Mouse (Mus musculus): ENCODE data around the gene Rapgef2. TPM values are rescaled to one million over a fixed set of nuclear protein-coding genes. Genes with fewer than 3 reads are reported as not detected.

Rapgef2 gene
- polyA plus RNA-seq, 1 experiment from 2014 or later = 7.5 TPM

DNA sequence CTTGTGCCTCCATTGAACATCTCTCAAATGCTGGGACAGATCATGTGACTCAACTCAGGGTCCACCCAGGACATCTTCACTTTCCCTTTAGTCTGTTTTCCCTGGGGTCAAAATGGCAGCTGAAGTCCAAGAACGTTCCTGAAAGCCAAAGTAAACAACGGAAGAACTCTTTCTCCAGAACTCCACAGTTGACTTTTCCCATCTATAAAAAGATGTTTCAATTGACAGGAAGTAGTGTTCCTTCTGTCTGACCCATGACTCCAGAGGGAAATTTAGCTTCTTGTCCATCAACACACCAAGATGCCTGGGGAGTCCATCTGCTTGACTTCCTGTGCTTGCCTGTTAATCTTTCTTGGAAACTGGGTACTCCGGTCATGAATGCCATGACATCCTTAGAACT is 260.3 kb downstream of the Rapgef2 start:
- no peak for ATAC-seq (ENCODE audit: insufficient read depth, low FRiP score, low TSS enrichment)
- 76% methylated on average over 3 of the region's 3 CpGs for WGBS
- Histone ChIP-seq H3K36me3 (ENCODE audit: control insufficient read depth, insufficient read depth, low read length) (no peaks in the 10 kb centered on the region), H3K27ac (ENCODE audit: low read depth, low read length) (no peak overlapping the region), H3K27me3 (ENCODE audit: control insufficient read depth, insufficient read depth, low read length) (no peaks in the 10 kb centered on the region), H3K4me2 (ENCODE audit: low read depth) (no peak overlapping the region), H3K4me3 (ENCODE audit: low read depth, low read length) (no peak overlapping the region), H3K9ac (ENCODE audit: low read length) (no peak overlapping the region), H3K9me3 (ENCODE audit: control insufficient read depth, low read length) (no peaks in the 10 kb centered on the region), H3K4me1 (ENCODE audit: control insufficient read depth, insufficient read depth, low read length) (no peaks in the 10 kb centered on the region)
- no peak for DNase-seq (ENCODE audit: low spot score)

DNA sequence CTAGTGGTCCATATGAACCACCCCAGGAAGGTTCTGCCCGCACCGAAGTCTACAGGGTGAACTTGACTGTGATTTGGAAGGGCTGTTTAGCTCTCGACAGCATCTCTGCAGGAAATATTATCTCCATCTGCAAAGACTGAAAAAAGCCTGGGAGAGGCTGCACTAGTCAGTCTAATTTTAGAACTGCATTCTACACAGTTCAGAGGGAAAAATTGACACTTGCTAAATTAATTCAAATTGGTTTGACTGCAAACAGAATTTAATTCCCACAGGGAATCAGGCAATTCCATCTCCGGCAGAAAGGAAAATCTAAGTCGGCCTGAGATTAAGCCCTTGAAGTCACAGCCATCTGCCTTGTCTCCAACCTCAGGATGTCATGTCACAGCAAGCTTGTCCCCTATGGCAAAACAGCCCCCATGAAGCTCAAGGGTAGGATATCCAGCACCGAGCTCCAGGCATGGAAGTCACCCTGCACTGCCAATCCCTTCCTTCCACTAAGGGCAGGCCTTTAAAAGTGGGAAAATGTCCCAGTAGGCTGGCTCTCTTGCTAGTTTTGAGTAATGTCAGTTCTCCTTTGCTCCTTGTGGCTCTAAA is 262.5 kb downstream of the Rapgef2 start:
- Histone ChIP-seq H3K9me3 (ENCODE audit: control insufficient read depth, low read length) (no peaks in the 10 kb centered on the region), H3K36me3 (ENCODE audit: control insufficient read depth, insufficient read depth, low read length) (no peaks in the 10 kb centered on the region), H3K4me3 (ENCODE audit: low read depth, low read length) (no peak overlapping the region), H3K4me1 (ENCODE audit: control insufficient read depth, insufficient read depth, low read length) (no peaks in the 10 kb centered on the region), H3K4me2 (ENCODE audit: low read depth) (no peak overlapping the region), H3K27ac (ENCODE audit: low read depth, low read length) (no peak overlapping the region), H3K27me3 (ENCODE audit: control insufficient read depth, insufficient read depth, low read length) (no peaks in the 10 kb centered on the region), H3K9ac (ENCODE audit: low read length) (no peak overlapping the region)
- ATAC-seq (ENCODE audit: insufficient read depth, low FRiP score, low TSS enrichment) = no peak
- 87% methylated on average over 6 of the region's 6 CpGs for WGBS
- DNase-seq (ENCODE audit: low spot score) = no peak

DNA sequence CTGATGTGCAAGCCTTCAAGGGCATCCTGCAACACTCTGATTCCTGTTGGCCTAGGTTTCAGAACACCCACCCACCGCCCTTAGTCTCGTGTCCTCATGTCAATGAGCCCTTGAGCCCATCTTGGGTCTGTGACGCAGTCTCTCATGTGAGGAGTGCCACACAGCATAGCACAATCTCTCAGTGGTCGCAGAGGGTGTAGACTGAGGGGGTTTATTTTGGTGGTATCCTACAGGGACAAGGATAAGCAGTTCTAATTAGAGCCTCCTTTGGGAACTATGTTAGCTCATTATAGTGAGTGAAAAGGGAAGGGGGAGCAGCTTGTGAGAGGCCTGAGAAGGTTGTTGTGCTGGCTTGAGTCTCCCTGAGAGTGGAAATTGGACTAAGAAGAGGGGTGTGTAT is 263.6 kb downstream of the Rapgef2 start:
- DNase-seq (ENCODE audit: low spot score) (no peak), ATAC-seq (ENCODE audit: insufficient read depth, low FRiP score, low TSS enrichment) (no peak)
- no peaks in the 10 kb centered on the region for H3K4me1 ChIP-seq (ENCODE audit: control insufficient read depth, insufficient read depth, low read length)
- 94% methylated on average over 4 of the region's 4 CpGs for WGBS
- no peak overlapping the region for H3K27ac ChIP-seq (ENCODE audit: low read depth, low read length)
- no peak overlapping the region for H3K9ac ChIP-seq (ENCODE audit: low read length)
- no peak overlapping the region for H3K4me3 ChIP-seq (ENCODE audit: low read depth, low read length)
- H3K36me3 ChIP-seq (ENCODE audit: control insufficient read depth, insufficient read depth, low read length) = no peaks in the 10 kb centered on the region
- H3K9me3 ChIP-seq (ENCODE audit: control insufficient read depth, low read length) = no peaks in the 10 kb centered on the region
- no peaks in the 10 kb centered on the region for H3K27me3 ChIP-seq (ENCODE audit: control insufficient read depth, insufficient read depth, low read length)
- H3K4me2 ChIP-seq (ENCODE audit: low read depth) = no peak overlapping the region

DNA sequence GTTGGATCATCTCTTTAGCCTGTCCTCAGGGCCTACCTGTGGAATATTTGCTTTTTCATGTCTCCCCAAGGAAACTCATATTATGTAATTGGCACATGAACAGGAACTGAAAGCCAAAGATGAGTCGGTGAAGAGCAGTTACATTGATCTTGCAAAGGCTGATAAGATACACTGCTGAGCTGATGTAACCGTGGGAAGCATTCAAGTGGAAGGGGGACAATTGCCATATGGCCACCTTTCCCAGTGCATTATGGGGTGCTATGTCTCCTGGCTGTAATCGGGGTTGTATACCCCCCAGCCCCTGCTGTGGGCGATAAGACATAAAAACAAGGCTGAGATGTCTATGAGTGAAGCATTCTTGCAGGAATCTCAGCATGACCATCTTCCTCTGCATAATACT is 268.9 kb downstream of the Rapgef2 start:
- ATAC-seq (ENCODE audit: insufficient read depth, low FRiP score, low TSS enrichment) = no peak
- Histone ChIP-seq H3K4me2 (ENCODE audit: low read depth) (no peak overlapping the region), H3K27ac (ENCODE audit: low read depth, low read length) (no peak overlapping the region), H3K36me3 (ENCODE audit: control insufficient read depth, insufficient read depth, low read length) (no peaks in the 10 kb centered on the region), H3K27me3 (ENCODE audit: control insufficient read depth, insufficient read depth, low read length) (no peaks in the 10 kb centered on the region), H3K4me3 (ENCODE audit: low read depth, low read length) (no peak overlapping the region), H3K4me1 (ENCODE audit: control insufficient read depth, insufficient read depth, low read length) (no peaks in the 10 kb centered on the region), H3K9me3 (ENCODE audit: control insufficient read depth, low read length) (no peaks in the 10 kb centered on the region), H3K9ac (ENCODE audit: low read length) (no peak overlapping the region)
- 85% methylated on average over 4 of the region's 4 CpGs for WGBS
- no peak for DNase-seq (ENCODE audit: low spot score)

DNA sequence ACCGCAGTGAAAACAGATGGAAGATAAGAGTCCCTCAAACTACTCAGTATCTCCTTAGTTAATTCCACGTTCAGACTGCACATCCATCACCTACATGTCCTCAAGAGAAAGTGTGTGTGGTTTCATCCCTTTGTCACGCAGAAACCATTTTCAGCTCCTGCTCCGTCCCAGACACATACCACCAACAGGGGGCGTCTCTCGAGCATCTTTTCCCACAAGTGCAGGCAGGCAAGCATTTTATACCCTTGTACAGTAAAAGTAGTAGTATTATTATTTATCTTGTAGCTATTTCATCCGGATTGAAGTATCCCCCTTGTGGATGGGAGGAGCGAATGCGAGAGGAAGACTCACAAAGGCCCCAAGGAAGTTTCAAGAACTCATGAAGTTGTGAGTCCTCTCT is 269.5 kb downstream of the Rapgef2 start:
- no peak for DNase-seq (ENCODE audit: low spot score)
- H3K9ac ChIP-seq (ENCODE audit: low read length) = no peak overlapping the region
- no peaks in the 10 kb centered on the region for H3K36me3 ChIP-seq (ENCODE audit: control insufficient read depth, insufficient read depth, low read length)
- no peaks in the 10 kb centered on the region for H3K9me3 ChIP-seq (ENCODE audit: control insufficient read depth, low read length)
- no peak overlapping the region for H3K27ac ChIP-seq (ENCODE audit: low read depth, low read length)
- WGBS = 87% methylated on average over 9 of the region's 9 CpGs
- no peak overlapping the region for H3K4me2 ChIP-seq (ENCODE audit: low read depth)
- no peaks in the 10 kb centered on the region for H3K4me1 ChIP-seq (ENCODE audit: control insufficient read depth, insufficient read depth, low read length)
- no peak overlapping the region for H3K4me3 ChIP-seq (ENCODE audit: low read depth, low read length)
- H3K27me3 ChIP-seq (ENCODE audit: control insufficient read depth, insufficient read depth, low read length) = no peaks in the 10 kb centered on the region
- no peak for ATAC-seq (ENCODE audit: insufficient read depth, low FRiP score, low TSS enrichment)

DNA sequence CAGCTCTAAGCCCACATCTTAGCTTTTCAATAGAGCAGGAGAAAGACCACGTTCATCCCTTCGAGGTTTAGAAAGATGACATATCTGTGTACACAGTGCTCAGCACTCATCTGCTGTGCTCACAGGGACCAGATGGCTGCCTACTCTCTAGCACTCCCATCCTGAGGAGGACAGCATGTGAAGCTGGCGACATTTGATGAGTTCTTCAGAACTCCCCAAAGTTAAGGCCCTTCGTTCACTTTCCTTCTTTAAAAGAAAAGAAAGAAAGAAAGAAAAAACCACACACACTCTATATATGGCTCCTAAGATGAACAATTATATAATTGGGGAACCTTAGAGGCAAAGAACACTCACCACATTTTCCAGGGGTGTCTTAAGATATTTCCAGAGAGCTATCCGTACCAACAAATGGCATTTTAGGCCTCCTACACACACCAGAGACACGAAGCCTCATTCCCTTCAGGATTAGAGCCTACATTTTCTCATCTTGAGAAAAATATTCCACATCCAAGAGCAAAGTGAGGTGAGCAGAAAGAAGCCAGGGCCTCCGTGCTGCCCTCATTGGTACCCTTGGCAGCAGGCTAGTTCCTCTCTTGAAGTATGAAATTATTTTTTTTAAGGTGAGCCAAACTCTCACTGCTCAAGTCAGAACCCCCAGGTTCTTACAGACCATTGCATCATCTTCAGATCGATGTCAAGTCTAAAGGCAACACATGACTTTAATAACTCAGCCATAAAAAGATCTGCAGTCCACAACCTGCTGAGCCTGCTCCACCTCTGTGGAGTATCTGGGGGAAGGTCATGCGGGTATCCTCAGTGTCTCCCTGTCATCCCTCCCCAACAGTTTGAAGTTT is 270.5 kb downstream of the Rapgef2 start:
- Histone ChIP-seq H3K9ac (ENCODE audit: low read length) (no peak overlapping the region), H3K27me3 (ENCODE audit: control insufficient read depth, insufficient read depth, low read length) (no peaks in the 10 kb centered on the region), H3K36me3 (ENCODE audit: control insufficient read depth, insufficient read depth, low read length) (no peaks in the 10 kb centered on the region), H3K4me3 (ENCODE audit: low read depth, low read length) (no peak overlapping the region), H3K4me2 (ENCODE audit: low read depth) (no peak overlapping the region), H3K4me1 (ENCODE audit: control insufficient read depth, insufficient read depth, low read length) (no peaks in the 10 kb centered on the region), H3K27ac (ENCODE audit: low read depth, low read length) (no peak overlapping the region), H3K9me3 (ENCODE audit: control insufficient read depth, low read length) (no peaks in the 10 kb centered on the region)
- ATAC-seq (ENCODE audit: insufficient read depth, low FRiP score, low TSS enrichment) = no peak
- 91% methylated on average over 9 of the region's 9 CpGs for WGBS
- no peak for DNase-seq (ENCODE audit: low spot score)

Other genes starting within 250 kb of the Rapgef2 start
- 0.31 TPM in 1 of 2 replicates, not detected in the other for gene Gm17359, start 50.1 kb upstream of the Rapgef2 start, polyA plus RNA-seq (2014; fragmentation: Nextera tagmentation; extraction: Ambion mirVana)

Data from neural tube, embryonic 11.5 days (tissue).